ENCODE assay signal across 7 mouse cellular contexts in genomic region chr9:103761647-103762084, GRCm38 (mm10). TPM values are rescaled to one million over a fixed set of nuclear protein-coding genes. Genes with fewer than 3 reads are reported as not detected.
A peak's percentile ranks its signal among the peaks of the same experiment; 100 is the strongest.
DNase-seq lines count a peak whose midpoint lies in the region; ATAC-seq and TF ChIP-seq lines count a peak whose summit lies in the region.

Gene Tmem108, minus strand, starts transcription at chr9:103761837.

- under 1% methylated on average over 51 of the region's 51 CpGs for WGBS in forebrain, embryonic 11.5 days
- under 1% methylated on average over 48 of the region's 51 CpGs for WGBS in heart, embryonic 16.5 days
- WGBS in liver, embryonic 12.5 days (ENCODE audit: insufficient replicate concordance), result under 1% methylated on average over 29 of the region's 51 CpGs
- under 1% methylated on average over 49 of the region's 51 CpGs for WGBS in neural tube, embryonic 11.5 days
- WGBS in stomach, embryonic 15.5 days, result 1% methylated on average over 49 of the region's 51 CpGs

- peaks cover 14% of the 10 kb centered on the region for H3K27me3 ChIP-seq in forebrain, embryonic 11.5 days (ENCODE audit: control insufficient read depth, insufficient read depth, low read length)
- no peaks in the 10 kb centered on the region for H3K27me3 ChIP-seq in heart, embryonic 16.5 days (ENCODE audit: control insufficient read depth, insufficient read depth, low read length)
- H3K27me3 ChIP-seq in liver, embryonic 12.5 days (replicated peaks), result peaks cover 50% of the 10 kb centered on the region
- peaks cover 15% of the 10 kb centered on the region for H3K27me3 ChIP-seq in neural tube, embryonic 11.5 days (ENCODE audit: control insufficient read depth, insufficient read depth, low read length)
- peaks cover 11% of the 10 kb centered on the region for H3K27me3 ChIP-seq in stomach, embryonic 15.5 days (replicated peaks)

- peak; percentile 71 for TF ChIP-seq POLR2A in brain, embryonic 14.5 days (IDR thresholded peaks at IDR 0.05; ENCODE audit: borderline replicate concordance, extremely low read depth, insufficient read depth, insufficient read length, poor library complexity, severe bottlenecking)

- H3K27ac ChIP-seq in forebrain, embryonic 11.5 days (ENCODE audit: low read depth, low read length), result no peak within 1 kb of the TSS
- peak within 1 kb of the TSS; percentile 44 for H3K27ac ChIP-seq in heart, embryonic 16.5 days (ENCODE audit: low read length)
- H3K27ac ChIP-seq in liver, embryonic 12.5 days, result no peak within 1 kb of the TSS
- H3K27ac ChIP-seq in neural tube, embryonic 11.5 days (ENCODE audit: low read depth, low read length), result 0 out of 2 replicates have a peak within 1 kb of the TSS, but pooled peaks have one; percentile 34
- no peak within 1 kb of the TSS for H3K27ac ChIP-seq in stomach, embryonic 15.5 days

- H3K36me3 ChIP-seq in forebrain, embryonic 11.5 days (ENCODE audit: control insufficient read depth, insufficient read depth, low read length), result no peaks in the 10 kb centered on the region
- no peaks in the 10 kb centered on the region for H3K36me3 ChIP-seq in heart, embryonic 16.5 days (ENCODE audit: control insufficient read depth, insufficient read depth)
- no peaks in the 10 kb centered on the region for H3K36me3 ChIP-seq in liver, embryonic 12.5 days
- no peaks in the 10 kb centered on the region for H3K36me3 ChIP-seq in neural tube, embryonic 11.5 days (ENCODE audit: control insufficient read depth, insufficient read depth, low read length)
- H3K36me3 ChIP-seq in stomach, embryonic 15.5 days, result no peaks in the 10 kb centered on the region

- peak within 1 kb of the TSS; percentile 58 for H3K4me3 ChIP-seq in forebrain, embryonic 11.5 days (ENCODE audit: low read depth, low read length)
- H3K4me3 ChIP-seq in heart, embryonic 16.5 days (ENCODE audit: low read length), result peak within 1 kb of the TSS; percentile 87
- H3K4me3 ChIP-seq in liver, embryonic 12.5 days, result peak within 1 kb of the TSS; percentile 53
- H3K4me3 ChIP-seq in neural tube, embryonic 11.5 days (ENCODE audit: low read depth, low read length), result peak within 1 kb of the TSS; percentile 65
- H3K4me3 ChIP-seq in stomach, embryonic 15.5 days (replicated peaks), result peak within 1 kb of the TSS; percentile 62

- H3K4me2 ChIP-seq in forebrain, embryonic 11.5 days (ENCODE audit: low read depth, low read length, severe bottlenecking), result peak within 1 kb of the TSS; percentile 83
- H3K4me2 ChIP-seq in heart, embryonic 16.5 days (ENCODE audit: low read depth, low read length), result peak within 1 kb of the TSS; percentile 92
- peak within 1 kb of the TSS; percentile 71 for H3K4me2 ChIP-seq in liver, embryonic 12.5 days
- peak within 1 kb of the TSS; percentile 84 for H3K4me2 ChIP-seq in neural tube, embryonic 11.5 days (ENCODE audit: low read depth)
- peak within 1 kb of the TSS; percentile 98 for H3K4me2 ChIP-seq in stomach, embryonic 15.5 days

- no peaks in the 10 kb centered on the region; the same call in 1 of the 2 replicates for H3K4me1 ChIP-seq in forebrain, embryonic 11.5 days (replicated peaks; ENCODE audit: control insufficient read depth, insufficient read depth, low read length)
- no peaks in the 10 kb centered on the region for H3K4me1 ChIP-seq in heart, embryonic 16.5 days (ENCODE audit: control insufficient read depth, insufficient read depth, low read length)
- peaks cover 12% of the 10 kb centered on the region; the same call in 1 of the 2 replicates for H3K4me1 ChIP-seq in liver, embryonic 12.5 days
- H3K4me1 ChIP-seq in neural tube, embryonic 11.5 days (ENCODE audit: control insufficient read depth, insufficient read depth, low read length), result no peaks in the 10 kb centered on the region
- H3K4me1 ChIP-seq in stomach, embryonic 15.5 days, result no peaks in the 10 kb centered on the region; the same call in 1 of the 2 replicates

- H3K9me3 ChIP-seq in forebrain, embryonic 11.5 days (ENCODE audit: control insufficient read depth, low read length), result no peaks in the 10 kb centered on the region
- H3K9me3 ChIP-seq in heart, embryonic 16.5 days (replicated peaks; ENCODE audit: control insufficient read depth, low read length), result no peaks in the 10 kb centered on the region
- H3K9me3 ChIP-seq in liver, embryonic 12.5 days (replicated peaks), result no peaks in the 10 kb centered on the region
- no peaks in the 10 kb centered on the region for H3K9me3 ChIP-seq in neural tube, embryonic 11.5 days (ENCODE audit: control insufficient read depth, low read length)
- no peaks in the 10 kb centered on the region for H3K9me3 ChIP-seq in stomach, embryonic 15.5 days

- no peak for TF ChIP-seq CTCF in brain, embryonic 14.5 days (IDR thresholded peaks at IDR 0.05; ENCODE audit: borderline replicate concordance, extremely low read depth, insufficient read depth, insufficient read length)

- ATAC-seq in forebrain, embryonic 11.5 days (replicated peaks; ENCODE audit: low FRiP score), result peak; percentile 97
- ATAC-seq in heart, embryonic 16.5 days (replicated peaks; ENCODE audit: extremely low read depth, insufficient read depth, low FRiP score), result peak; percentile 96
- ATAC-seq in liver, embryonic 12.5 days, result peak; percentile 79
- peak; percentile 97 for ATAC-seq in neural tube, embryonic 11.5 days (ENCODE audit: insufficient read depth, low FRiP score, low TSS enrichment)
- ATAC-seq in stomach, embryonic 15.5 days (ENCODE audit: insufficient read depth, low FRiP score, low read depth), result peak; percentile 96

- H3K9ac ChIP-seq in forebrain, embryonic 11.5 days (ENCODE audit: low read length), result peak within 1 kb of the TSS; percentile 74
- H3K9ac ChIP-seq in heart, embryonic 16.5 days (ENCODE audit: low read length), result peak within 1 kb of the TSS; percentile 80
- H3K9ac ChIP-seq in liver, embryonic 12.5 days, result peak within 1 kb of the TSS; percentile 35
- H3K9ac ChIP-seq in neural tube, embryonic 11.5 days (ENCODE audit: low read length), result peak within 1 kb of the TSS; percentile 79
- peak within 1 kb of the TSS; percentile 37; the same call in 1 of the 2 replicates for H3K9ac ChIP-seq in stomach, embryonic 15.5 days

- DNase-seq in brain, embryonic 14.5 days (ENCODE audit: low read depth), result peak; percentile 97
- DNase-seq in forebrain, embryonic 11.5 days (ENCODE audit: low spot score), result peak; percentile 96
- peak; percentile 92 to 96 for DNase-seq in kidney, postnatal 25 days
- DNase-seq in neural tube, embryonic 11.5 days (ENCODE audit: low spot score), result peak; percentile 94

RNA-seq across cellular contexts. Expression of gene Tmem108, which starts in this region (rescaled TPM):
- 28.2 and 34.8 TPM in 2 replicates for polyA plus RNA-seq in brain, embryonic 14.5 days (2012; rRNA removed)
- 27.2 and 28.4 TPM in 2 replicates for polyA plus RNA-seq in forebrain, embryonic 11.5 days (2014; fragmentation: Nextera tagmentation; extraction: Ambion mirVana)
- 38.9 and 44.8 TPM in 2 replicates for polyA plus RNA-seq in heart, embryonic 16.5 days (2015; fragmentation: Nextera tagmentation; extraction: Ambion mirVana)
- 4.6 and 4.7 TPM in 2 replicates for polyA plus RNA-seq in liver, embryonic 12.5 days (2016; fragmentation: Nextera tagmentation; extraction: Ambion mirVana)
- 18.0 and 19.9 TPM in 2 replicates for polyA plus RNA-seq in neural tube, embryonic 11.5 days (2014; fragmentation: Nextera tagmentation; extraction: Ambion mirVana)
- 12.6 and 12.9 TPM in 2 replicates for polyA plus RNA-seq in stomach, embryonic 15.5 days (2015; fragmentation: Nextera tagmentation; extraction: Ambion mirVana)

Comparison
In these comparisons a context has a peak if more than half of its experiments do, and no peak if none do; other contexts are left out.
1. H3K27ac ChIP-seq: peak in heart, embryonic 16.5 days (single experiment) and neural tube, embryonic 11.5 days (single experiment); none in forebrain, embryonic 11.5 days (single experiment), liver, embryonic 12.5 days (single experiment) and stomach, embryonic 15.5 days (single experiment).
2. Peak in every context shown above with its lines, with median percentiles within 50 percentile points of each other: DNase-seq, ATAC-seq, H3K4me2 ChIP-seq, H3K4me3 ChIP-seq and H3K9ac ChIP-seq.